Comparison of ENCODE assay signal across 8 mouse cellular contexts in the genomic region with DNA sequence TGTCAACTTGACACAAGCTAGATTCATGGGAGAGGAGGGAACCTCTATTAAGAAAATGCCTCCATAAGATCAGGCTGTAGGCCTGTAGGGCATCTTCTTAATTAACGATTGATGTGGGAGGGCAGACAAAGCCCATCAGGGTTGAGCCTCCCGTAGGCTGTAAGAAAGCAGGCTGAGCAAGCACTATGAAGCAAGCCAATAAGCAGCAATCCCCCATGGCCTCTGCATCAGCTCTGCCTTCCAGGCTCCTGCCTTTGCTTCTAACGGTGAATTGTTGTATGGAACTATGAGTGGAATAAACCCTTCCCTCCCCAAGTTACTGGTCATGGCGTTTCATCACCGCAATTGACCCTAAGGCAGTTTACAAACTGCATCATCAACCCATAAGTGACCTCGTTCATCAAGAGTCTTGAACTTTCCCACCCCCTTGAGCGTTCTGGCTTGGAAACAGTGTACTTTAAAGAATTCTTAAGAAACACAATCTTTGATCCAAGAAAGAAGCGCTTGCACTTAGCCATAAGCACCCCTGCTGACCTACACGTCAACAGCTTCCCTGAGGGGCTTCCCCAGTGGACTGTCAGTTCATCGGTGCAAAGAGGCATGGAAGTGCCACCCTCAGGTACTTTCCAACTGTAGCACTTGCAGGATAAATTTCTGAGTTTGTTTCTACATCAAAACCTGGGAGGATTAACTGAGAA. TPM values are rescaled to one million over a fixed set of nuclear protein-coding genes. Genes with fewer than 3 reads are reported as not detected.
A peak's percentile ranks its signal among the peaks of the same experiment; 100 is the strongest.
DNase-seq lines count a peak whose midpoint lies in the region; ATAC-seq and TF ChIP-seq lines count a peak whose summit lies in the region.

No protein-coding gene starts in this region.

- no peak for TF ChIP-seq CTCF in E14TG2a.4 (conservative IDR thresholded peaks at IDR 0.05; ENCODE audit: low read length)

- ATAC-seq in erythroblast, adult 5-6 weeks (replicated peaks; ENCODE audit: low FRiP score, poor library complexity, severe bottlenecking) = no peak
- no peak for ATAC-seq in heart, embryonic 16.5 days (replicated peaks; ENCODE audit: extremely low read depth, insufficient read depth, low FRiP score)
- ATAC-seq in liver, embryonic 16.5 days (ENCODE audit: low read depth) = no peak

- WGBS in heart, embryonic 16.5 days = 32% methylated on average over 10 of the region's 10 CpGs
- WGBS in liver, embryonic 16.5 days (ENCODE audit: insufficient replicate concordance) = 44% methylated on average over 10 of the region's 10 CpGs

- peak overlapping the region; percentile 94 for H3K27ac ChIP-seq in heart, embryonic 16.5 days (ENCODE audit: low read length)
- H3K27ac ChIP-seq in liver, embryonic 16.5 days (ENCODE audit: low read length) = peak overlapping the region; percentile 71

- H3K27me3 ChIP-seq in erythroblast, embryonic 14.5 days (ENCODE audit: control insufficient read depth) = peaks cover 2% of the 10 kb centered on the region; the same call in 1 of the 2 replicates
- peaks cover 17% of the 10 kb centered on the region for H3K27me3 ChIP-seq in E14TG2a.4 (ENCODE audit: insufficient read depth, low read length)
- no peaks in the 10 kb centered on the region for H3K27me3 ChIP-seq in heart, embryonic 16.5 days (ENCODE audit: control insufficient read depth, insufficient read depth, low read length)
- H3K27me3 ChIP-seq in liver, embryonic 16.5 days (ENCODE audit: control insufficient read depth, insufficient read depth, low read depth, low read length) = no peaks in the 10 kb centered on the region

- no peaks in the 10 kb centered on the region for H3K9me3 ChIP-seq in erythroblast, embryonic 14.5 days (ENCODE audit: control insufficient read depth, low read length)
- H3K9me3 ChIP-seq in E14TG2a.4 (ENCODE audit: low read length) = 0 out of 2 replicates have a peak, but pooled peaks cover 6% of the 10 kb centered on the region
- H3K9me3 ChIP-seq in heart, embryonic 16.5 days (replicated peaks; ENCODE audit: control insufficient read depth, low read length) = no peaks in the 10 kb centered on the region
- H3K9me3 ChIP-seq in liver, embryonic 16.5 days (replicated peaks; ENCODE audit: control insufficient read depth, low read length) = no peaks in the 10 kb centered on the region

- H3K4me3 ChIP-seq in erythroblast, embryonic 14.5 days (replicated peaks) = peak overlapping the region; percentile 74
- peak overlapping the region; percentile 84 for H3K4me3 ChIP-seq in E14TG2a.4 (replicated peaks; ENCODE audit: low read length)
- H3K4me3 ChIP-seq in heart, embryonic 16.5 days (ENCODE audit: low read length) = peak overlapping the region; percentile 73
- H3K4me3 ChIP-seq in liver, embryonic 16.5 days (ENCODE audit: low read depth, low read length) = peak overlapping the region; percentile 71

- H3K4me1 ChIP-seq in erythroblast, embryonic 14.5 days (ENCODE audit: control insufficient read depth) = peaks cover 31% of the 10 kb centered on the region
- H3K4me1 ChIP-seq in E14TG2a.4 (replicated peaks; ENCODE audit: low read depth, low read length) = peaks cover 18% of the 10 kb centered on the region
- peaks cover 14% of the 10 kb centered on the region for H3K4me1 ChIP-seq in heart, embryonic 16.5 days (ENCODE audit: control insufficient read depth, insufficient read depth, low read length)
- peaks cover 17% of the 10 kb centered on the region for H3K4me1 ChIP-seq in liver, embryonic 16.5 days (ENCODE audit: control insufficient read depth, low read depth, low read length)

- no peaks in the 10 kb centered on the region for H3K36me3 ChIP-seq in erythroblast, embryonic 14.5 days (ENCODE audit: control insufficient read depth)
- no peaks in the 10 kb centered on the region for H3K36me3 ChIP-seq in E14TG2a.4 (ENCODE audit: insufficient read depth, low read length)
- no peaks in the 10 kb centered on the region for H3K36me3 ChIP-seq in heart, embryonic 16.5 days (ENCODE audit: control insufficient read depth, insufficient read depth)
- no peaks in the 10 kb centered on the region for H3K36me3 ChIP-seq in liver, embryonic 16.5 days (ENCODE audit: control insufficient read depth, insufficient read depth)

- peak overlapping the region; percentile 69 for H3K4me2 ChIP-seq in heart, embryonic 16.5 days (ENCODE audit: low read depth, low read length)
- H3K4me2 ChIP-seq in liver, embryonic 16.5 days (ENCODE audit: low read depth, low read length) = peak overlapping the region; percentile 81

- H3K9ac ChIP-seq in heart, embryonic 16.5 days (ENCODE audit: low read length) = peak overlapping the region; percentile 84
- H3K9ac ChIP-seq in liver, embryonic 16.5 days (ENCODE audit: low read depth, low read length) = peak overlapping the region; percentile 68

- intact Hi-C loops in left cerebral cortex, postnatal 10 days (cut with DNase I) = no loop called here

- peak; percentile 51 for DNase-seq in retina, postnatal 1 day
- DNase-seq in Muller cell, postnatal 12 days (ENCODE audit: inconsistent ontology term) = no peak
- DNase-seq in left cerebral cortex, postnatal 10 days (ENCODE audit: extremely low spot score in 1 of 2, low spot score in 2 of 2) = no peak

RNA-seq across cellular contexts. Expression of gene Elovl5, which starts 7.4 kb away (rescaled TPM):
- 0.03 and 0.09 TPM in 2 replicates for polyA plus RNA-seq in erythroblast, embryonic 14.5 days (2012)
- total RNA-seq in erythroblast, adult 5-6 weeks (2015; ENCODE audit: low replicate concordance) = 19.0 and 21.7 TPM in 2 replicates
- total RNA-seq in erythroblast, adult 5-6 weeks (2017; ENCODE audit: low replicate concordance) = 22.0 and 22.2 TPM in 2 replicates
- 62.2 and 67.3 TPM in 2 replicates for polyA plus RNA-seq in heart, embryonic 16.5 days (2015; fragmentation: Nextera tagmentation; extraction: Ambion mirVana)
- polyA plus RNA-seq in liver, embryonic 16.5 days (2015; fragmentation: Nextera tagmentation; extraction: Ambion mirVana) = 19.1 and 19.2 TPM in 2 replicates
- total RNA-seq in left cerebral cortex, postnatal 10 days (2021) = 10 to 100 TPM; 79.5 to 82.7 TPM

Comparison
In these comparisons a context has a peak if more than half of its experiments do, and no peak if none do; other contexts are left out.
1. RNA of gene Elovl5, which starts 7.4 kb away (polyA plus RNA-seq): 62.2 to 67.3 TPM in heart, embryonic 16.5 days and 19.1 to 19.2 TPM in liver, embryonic 16.5 days; 0.03 to 0.09 TPM in erythroblast, embryonic 14.5 days; every median in the first group is over 10 times any median in the second.
2. Peak in every context shown above with its lines, with median percentiles within 50 percentile points of each other: H3K4me3 ChIP-seq.